Mouse (Mus musculus) stomach, embryonic 16.5 days (tissue): ENCODE data around the gene Syn2. TPM values are rescaled to one million over a fixed set of nuclear protein-coding genes. Genes with fewer than 3 reads are reported as not detected.

Experiments
- microRNA-seq: library from miRNA; unstranded; fragments of <30 nt; microRNA quantifications from one replicate; pipeline ENCODE4, GENCODE M21; 2016
- polyA plus RNA-seq: library from polyadenylated mRNA; unstranded; fragments of >200 nt; fragmentation: Nextera tagmentation; extraction: Ambion mirVana; gene quantifications from 2 replicates; pipeline ENCODE4 v1.2.1, GENCODE M21; 2015

Syn2 gene
- polyA plus RNA-seq, 1 experiment from 2014 or later = 2.2 TPM

Small RNA genes within 50 kb of the gene (microRNA-seq; reads per million reads assigned to microRNA genes)
- gene Gm24767 = not detected

Other genes starting within 250 kb of the Syn2 start
- 75.1 and 77.1 TPM in 2 replicates for gene Vgll4, start 164.9 kb upstream of the Syn2 start, polyA plus RNA-seq
- 43.0 and 49.1 TPM in 2 replicates for gene Tamm41, start 97.0 kb upstream of the Syn2 start, polyA plus RNA-seq
- gene Gm17482, start 92.4 kb downstream of the Syn2 start, polyA plus RNA-seq = not detected in 2 replicates
- gene Timp4, start 117.3 kb downstream of the Syn2 start, polyA plus RNA-seq = 1.1 and 1.4 TPM in 2 replicates
- gene Pparg, start 226.0 kb downstream of the Syn2 start, polyA plus RNA-seq = 18.2 and 22.2 TPM in 2 replicates